Mouse (Mus musculus): ENCODE measurements around the gene Lag3. TPM values are rescaled to one million over a fixed set of nuclear protein-coding genes. Genes with fewer than 3 reads are reported as not detected.

The Lag3 gene
- total RNA-seq, 2 experiments from 2014 or later = 0.72 to 0.84 TPM

GRCm38 (mm10) chr6:124862406-124863124 lies 48.9 kb downstream of the Lag3 start:
- no peak for DNase-seq
- intact Hi-C loops (cut with DNase I) = no loop called here

- intact Hi-C loops (cut with DNase I) = no loop called here
- no peak for DNase-seq
These were observed 49.7 kb downstream of the Lag3 start for GRCm38 (mm10) chr6:124861802-124862201.

- intact Hi-C loops (cut with DNase I) = no loop called here
- no peak for DNase-seq
These were observed 50.2 kb downstream of the Lag3 start for GRCm38 (mm10) chr6:124861266-124861665.

GRCm38 (mm10) chr6:124860511-124860910 lies 51.0 kb downstream of the Lag3 start:
- no peak for DNase-seq
- intact Hi-C loops (cut with DNase I) = no loop called here

- intact Hi-C loops (cut with DNase I) = loop anchor here (2.0 to 5.0 kb wide), 2 partner anchors 45 to 58 kb away; no protein-coding TSS in a partner anchor
These were observed 51.8 kb downstream of the Lag3 start for GRCm38 (mm10) chr6:124859725-124860124.

GRCm38 (mm10) chr6:124858561-124859318 lies 52.8 kb downstream of the Lag3 start:
- no peak for DNase-seq
- intact Hi-C loops (cut with DNase I) = loop anchor here (2.0 to 5.0 kb wide), 2 partner anchors 46 to 59 kb away; no protein-coding TSS in a partner anchor

More at GRCm38 (mm10) chr6:124859725-124860124, 51.8 kb downstream of the Lag3 start:
- peak; percentile 91 to 95 for DNase-seq

GRCm38 (mm10) chr6:124857840-124858530 lies 53.5 kb downstream of the Lag3 start:
- no peak for DNase-seq
- intact Hi-C loops (cut with DNase I) = loop anchor here (1.0 to 5.0 kb wide), 3 partner anchors 47 to 72 kb away; no protein-coding TSS in a partner anchor

GRCm38 (mm10) chr6:124856916-124857839 lies 54.3 kb downstream of the Lag3 start, which contains the start of gene P3h3:
Gene P3h3, minus strand, starts transcription at chr6:124857752.
- DNase-seq = peak; percentile 87 to 88
- intact Hi-C loops (cut with DNase I) = loop anchor here (1.0 to 5.0 kb wide), 2 partner anchors 60 to 73 kb away; no protein-coding TSS in a partner anchor

- intact Hi-C loops (cut with DNase I) = loop anchor here (5.0 kb wide), 1 partner anchor 61 kb away; no protein-coding TSS in a partner anchor
- DNase-seq = no peak
These were observed 55.2 kb downstream of the Lag3 start for GRCm38 (mm10) chr6:124856321-124856720.

GRCm38 (mm10) chr6:124854647-124855046 lies 56.9 kb downstream of the Lag3 start:
- no peak for DNase-seq
- intact Hi-C loops (cut with DNase I) = loop anchor here (5.0 kb wide), 1 partner anchor 63 kb away; no protein-coding TSS in a partner anchor

Other genes with a start within 250 kb of the Lag3 start
- gene Lpcat3, start 248.7 kb downstream of the Lag3 start, total RNA-seq (2021) = 10 to 100 TPM; 56.5 to 68.8 TPM
- 10 to 100 TPM; 64.2 to 66.4 TPM for gene Emg1, start 199.5 kb downstream of the Lag3 start, total RNA-seq (2021)
- 100 to 1,000 TPM; 394 to 399 TPM for gene Phb2, start 199.4 kb downstream of the Lag3 start, total RNA-seq (2021)
- gene Ptpn6, start 173.0 kb downstream of the Lag3 start, total RNA-seq (2021) = 1 to 10 TPM; 5.0 to 6.0 TPM
- 100 to 1,000 TPM; 322 to 335 TPM for gene Grcc10, start 170.3 kb downstream of the Lag3 start, total RNA-seq (2021)
- under 1 TPM in 1 of 2 experiments, not detected in 1; 0.98 TPM for gene Gm45234, start 155.7 kb downstream of the Lag3 start, total RNA-seq (2021)
- gene Atn1, start 155.2 kb downstream of the Lag3 start, total RNA-seq (2021) = 10 to 100 TPM; 59.4 to 59.7 TPM
- gene Eno2, start 142.0 kb downstream of the Lag3 start, total RNA-seq (2021) = 1 to 10 TPM; 3.4 to 3.7 TPM
- not detected for gene Lrrc23, start 132.0 kb downstream of the Lag3 start, total RNA-seq (2021)
- gene Spsb2, start 103.0 kb downstream of the Lag3 start, total RNA-seq (2021) = 1 to 10 TPM; 3.1 TPM
- 100 to 1,000 TPM; 870 to 877 TPM for gene Tpi1, start 97.4 kb downstream of the Lag3 start, total RNA-seq (2021)
- 10 to 100 TPM; 87.5 to 87.9 TPM for gene Usp5, start 82.2 kb downstream of the Lag3 start, total RNA-seq (2021)
- 10 to 100 TPM; 19.1 to 23.2 TPM for gene Cdca3, start 82.2 kb downstream of the Lag3 start, total RNA-seq (2021)
- gene Gnb3, start 71.4 kb downstream of the Lag3 start, total RNA-seq (2021) = 1 to 10 TPM; 3.9 to 4.4 TPM
- gene P3h3, start 54.0 kb downstream of the Lag3 start, total RNA-seq (2021) = 10 to 100 TPM; 27.1 to 27.3 TPM
- 1 to 10 TPM; 3.0 to 4.9 TPM for gene Gpr162, start 47.7 kb downstream of the Lag3 start, total RNA-seq (2021)
- 1 to 10 TPM; 1.2 to 2.1 TPM for gene Cd4, start 23.5 kb downstream of the Lag3 start, total RNA-seq (2021)
- 100 to 1,000 TPM; 516 to 532 TPM for gene Ptms, start 8.4 kb upstream of the Lag3 start, total RNA-seq (2021)
- 100 to 1,000 TPM; 231 to 236 TPM for gene Mlf2, start 19.7 kb upstream of the Lag3 start, total RNA-seq (2021)
- 100 to 1,000 TPM; 102 to 108 TPM for gene Cops7a, start 53.8 kb upstream of the Lag3 start, total RNA-seq (2021)
- gene Pianp, start 85.0 kb upstream of the Lag3 start, total RNA-seq (2021) = 1 to 10 TPM; 1.7 to 2.0 TPM
- 10 to 100 TPM; 27.7 to 29.3 TPM for gene Zfp384, start 97.4 kb upstream of the Lag3 start, total RNA-seq (2021)
- gene Ing4, start 128.1 kb upstream of the Lag3 start, total RNA-seq (2021) = 10 to 100 TPM; 41.8 to 47.3 TPM
- 1 to 10 TPM; 2.1 to 2.8 TPM for gene Acrbp, start 138.0 kb upstream of the Lag3 start, total RNA-seq (2021)
- under 1 TPM; 0.37 to 0.53 TPM for gene Lpar5, start 156.2 kb upstream of the Lag3 start, total RNA-seq (2021)
- 100 to 1,000 TPM; 170 to 183 TPM for gene Chd4, start 184.3 kb upstream of the Lag3 start, total RNA-seq (2021)
- 10 to 100 TPM; 23.7 to 25.3 TPM for gene Nop2, start 220.2 kb upstream of the Lag3 start, total RNA-seq (2021)
- gene Iffo1, start 233.5 kb upstream of the Lag3 start, total RNA-seq (2021) = 10 to 100 TPM; 13.0 to 17.8 TPM